Comparison of ENCODE assay signal across 1 mouse cellular context in genomic region chr3:146423710-146424109, GRCm38 (mm10).
TF ChIP-seq lines count a peak whose summit lies in the region.

No protein-coding gene starts in this region.

TF ChIP-seq in MEL, 35 proteins besides CTCF, POLR2A, EP300 and RAD21 (continued from another document):
- TF ChIP-seq RCOR1 (IDR thresholded peaks at IDR 0.05; ENCODE audit: low read depth, low read length): no peak
